Mouse (Mus musculus) neural tube, embryonic 11.5 days (tissue): ENCODE results near the gene Ugt1a10. TPM values are rescaled to one million over a fixed set of nuclear protein-coding genes. Genes with fewer than 3 reads are reported as not detected.

ENCODE experiments used
- ATAC-seq: fragments of 200-750 bp; cut with Nextera tagmentation; 2 replicates; pipeline ENCODE4 v1.8.0; 2017; ENCODE audit warnings: moderate number of reproducible peaks, mild to moderate bottlenecking, moderate TSS enrichment, moderate library complexity; ENCODE audit not compliant: insufficient read depth, low FRiP score, low TSS enrichment
- DNase-seq: peaks from one replicate; pipeline ENCODE4 v3.0.0-alpha.2; 2015; ENCODE audit warnings: low spot score
- H3K27ac ChIP-seq: fragments of 300-500 bp; sonication (generic); 2 replicates; pipeline ENCODE4 v1.5.1; 2014; ENCODE audit warnings: low read depth, mild to moderate bottlenecking, low read length
- H3K27me3 ChIP-seq: fragments of 300-500 bp; sonication (generic); 2 replicates; pipeline ENCODE4 v1.6.1; 2014; ENCODE audit warnings: mild to moderate bottlenecking, low read length, mixed read lengths; ENCODE audit not compliant: control insufficient read depth, insufficient read depth
- H3K36me3 ChIP-seq: fragments of 300-500 bp; sonication (generic); 2 replicates; pipeline ENCODE4 v1.6.1; 2014; ENCODE audit warnings: mild to moderate bottlenecking, low read length, moderate library complexity, mixed read lengths; ENCODE audit not compliant: control insufficient read depth, insufficient read depth
- H3K4me1 ChIP-seq: fragments of 300-500 bp; sonication (generic); 2 replicates; pipeline ENCODE4 v1.6.1; 2014; ENCODE audit warnings: low read length, mixed read lengths; ENCODE audit not compliant: control insufficient read depth, insufficient read depth
- H3K4me2 ChIP-seq: fragments of 300-500 bp; sonication (generic); 2 replicates; pipeline ENCODE4 v1.6.1; 2014; ENCODE audit warnings: low read depth, mild to moderate bottlenecking, moderate library complexity
- H3K4me3 ChIP-seq: fragments of 300-500 bp; sonication (generic); 2 replicates; pipeline ENCODE4 v1.5.1; 2014; ENCODE audit warnings: low read depth, low read length
- H3K9ac ChIP-seq: fragments of 300-500 bp; sonication (generic); 2 replicates; pipeline ENCODE4 v1.6.1; 2014; ENCODE audit warnings: mild to moderate bottlenecking, low read length
- H3K9me3 ChIP-seq: fragments of 300-500 bp; sonication (generic); 2 replicates; pipeline ENCODE4 v1.6.1; 2016; ENCODE audit warnings: low read length; ENCODE audit not compliant: control insufficient read depth
- whole genome bisulfite sequencing: fragments of 180-500 bp; shearing (Covaris S2); extraction: QIAGEN DNeasy Blood & Tissue Kit; methylation state at CpG from one replicate; pipeline ENCODE4 v1.1.7; 2014; 5-methylcytosine and 5-hydroxymethylcytosine counted together
- polyA plus RNA-seq: library from polyadenylated mRNA; unstranded; fragments of >200 nt; fragmentation: Nextera tagmentation; extraction: Ambion mirVana; gene quantifications from 2 replicates; pipeline ENCODE4 v1.2.1, GENCODE M21; 2014

The Ugt1a10 gene
- polyA plus RNA-seq, 1 experiment from 2014 or later, result not detected

- Histone ChIP-seq H3K27ac (no peak within 1 kb of the TSS), H3K36me3 (no peaks in the 10 kb centered on the region), H3K4me3 (no peak within 1 kb of the TSS), H3K9ac (no peak within 1 kb of the TSS), H3K27me3 (no peaks in the 10 kb centered on the region), H3K9me3 (peaks cover 52% of the 10 kb centered on the region), H3K4me2 (no peak within 1 kb of the TSS), H3K4me1 (no peaks in the 10 kb centered on the region)
- DNase-seq, result peak; percentile 15
- no peak for ATAC-seq
- WGBS, result 71% methylated on average over 8 of the region's 8 CpGs
Measured at GRCm38 (mm10) chr1:88211812-88212211, 156.6 kb downstream of the Ugt1a10 start, which contains the start of gene Ugt1a1. Gene Ugt1a1, plus strand, starts transcription at chr1:88211959.

DNA sequence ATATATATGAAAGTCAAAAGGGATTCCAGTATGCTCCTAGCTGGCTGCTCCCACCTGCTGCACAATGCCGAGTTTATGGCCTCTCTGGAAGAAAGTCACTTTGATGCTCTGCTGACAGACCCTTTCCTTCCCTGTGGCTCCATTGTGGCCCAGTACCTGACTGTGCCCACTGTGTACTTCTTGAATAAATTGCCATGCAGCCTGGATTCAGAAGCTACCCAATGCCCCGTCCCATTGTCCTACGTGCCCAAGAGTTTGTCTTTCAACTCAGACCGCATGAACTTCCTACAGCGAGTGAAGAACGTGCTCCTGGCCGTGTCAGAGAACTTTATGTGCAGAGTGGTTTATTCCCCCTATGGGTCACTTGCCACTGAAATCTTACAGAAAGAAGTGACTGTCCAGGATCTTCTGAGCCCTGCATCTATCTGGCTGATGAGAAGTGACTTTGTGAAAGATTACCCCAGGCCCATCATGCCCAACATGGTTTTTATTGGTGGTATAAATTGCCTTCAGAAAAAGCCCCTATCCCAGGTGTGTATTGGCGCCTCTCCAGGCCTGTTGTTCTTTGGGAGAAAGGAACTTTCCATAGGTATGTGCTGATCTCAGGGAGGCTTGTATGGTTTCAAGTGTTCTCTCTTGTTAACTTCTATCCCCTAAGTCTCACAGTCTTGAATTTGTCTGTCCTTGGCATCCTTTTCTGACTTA is 157.3 kb downstream of the Ugt1a10 start:
- DNase-seq (peak; percentile 14), ATAC-seq (0 out of 2 replicates have a peak, but pooled peaks have one; percentile 18)
- 62% methylated on average over 8 of the region's 8 CpGs for WGBS
- Histone ChIP-seq H3K9ac (no peak overlapping the region), H3K36me3 (no peaks in the 10 kb centered on the region), H3K4me2 (no peak overlapping the region), H3K27ac (no peak overlapping the region), H3K27me3 (no peaks in the 10 kb centered on the region), H3K9me3 (peaks cover 58% of the 10 kb centered on the region), H3K4me1 (no peaks in the 10 kb centered on the region), H3K4me3 (no peak overlapping the region)

DNA sequence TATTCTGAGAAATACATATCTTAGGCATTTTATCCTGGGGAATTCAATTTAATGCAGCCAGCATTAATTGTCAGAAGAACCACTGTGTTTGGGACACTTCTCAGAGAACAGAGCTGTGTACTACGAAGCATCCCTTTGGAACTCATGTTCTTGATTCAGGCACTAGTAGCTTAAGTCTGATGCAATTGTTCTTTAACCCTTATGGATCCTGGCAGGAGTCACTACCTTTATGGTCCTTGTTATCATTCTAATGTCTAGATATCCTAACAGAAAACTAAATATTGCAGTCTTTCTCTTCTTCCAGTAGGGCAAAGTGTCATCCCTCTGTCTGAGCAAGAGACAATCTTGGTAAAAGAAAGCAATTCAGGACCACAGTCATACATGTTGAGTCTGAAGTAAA is 157.9 kb downstream of the Ugt1a10 start:
- no peak overlapping the region for H3K27ac ChIP-seq
- no peaks in the 10 kb centered on the region for H3K4me1 ChIP-seq
- no peaks in the 10 kb centered on the region for H3K36me3 ChIP-seq
- H3K9me3 ChIP-seq, result peaks cover 61% of the 10 kb centered on the region
- DNase-seq, result no peak
- no peak for ATAC-seq
- no peaks in the 10 kb centered on the region for H3K27me3 ChIP-seq
- no peak overlapping the region for H3K9ac ChIP-seq
- H3K4me2 ChIP-seq, result no peak overlapping the region
- H3K4me3 ChIP-seq, result no peak overlapping the region
- 75% methylated on average over 1 of the region's 1 CpGs for WGBS

- no peaks in the 10 kb centered on the region for H3K27me3 ChIP-seq
- no peak overlapping the region for H3K27ac ChIP-seq
- no peaks in the 10 kb centered on the region for H3K36me3 ChIP-seq
- H3K9me3 ChIP-seq, result peaks cover 61% of the 10 kb centered on the region
- DNase-seq (peak; percentile 14), ATAC-seq (no peak)
- H3K9ac ChIP-seq, result no peak overlapping the region
- no peaks in the 10 kb centered on the region for H3K4me1 ChIP-seq
- H3K4me3 ChIP-seq, result no peak overlapping the region
- H3K4me2 ChIP-seq, result no peak overlapping the region
- WGBS, result 82% methylated on average over 2 of the region's 2 CpGs
Measured at GRCm38 (mm10) chr1:88213766-88214461, 158.7 kb downstream of the Ugt1a10 start.

- Histone ChIP-seq H3K27me3 (no peaks in the 10 kb centered on the region), H3K4me2 (no peak overlapping the region), H3K4me1 (no peaks in the 10 kb centered on the region), H3K4me3 (no peak overlapping the region), H3K9ac (no peak overlapping the region), H3K36me3 (no peaks in the 10 kb centered on the region), H3K9me3 (peaks cover 61% of the 10 kb centered on the region), H3K27ac (no peak overlapping the region)
- 81% methylated on average over 2 of the region's 2 CpGs for WGBS
- no peak for ATAC-seq
- no peak for DNase-seq
Measured at GRCm38 (mm10) chr1:88214462-88214952, 159.3 kb downstream of the Ugt1a10 start.

GRCm38 (mm10) chr1:88215466-88216380 is 160.5 kb downstream of the Ugt1a10 start:
- no peak overlapping the region for H3K4me3 ChIP-seq
- no peak overlapping the region for H3K27ac ChIP-seq
- no peaks in the 10 kb centered on the region for H3K36me3 ChIP-seq
- H3K4me2 ChIP-seq, result no peak overlapping the region
- no peak overlapping the region for H3K9ac ChIP-seq
- no peak for ATAC-seq
- peak; percentile 11 for DNase-seq
- no peaks in the 10 kb centered on the region for H3K27me3 ChIP-seq
- 72% methylated on average over 10 of the region's 10 CpGs for WGBS
- H3K9me3 ChIP-seq, result peaks cover 61% of the 10 kb centered on the region
- H3K4me1 ChIP-seq, result no peaks in the 10 kb centered on the region

GRCm38 (mm10) chr1:88216551-88216950 is 161.4 kb downstream of the Ugt1a10 start:
- no peak overlapping the region for H3K4me3 ChIP-seq
- H3K4me2 ChIP-seq, result no peak overlapping the region
- no peaks in the 10 kb centered on the region for H3K27me3 ChIP-seq
- no peak for ATAC-seq
- no peak overlapping the region for H3K27ac ChIP-seq
- H3K9ac ChIP-seq, result no peak overlapping the region
- H3K36me3 ChIP-seq, result no peaks in the 10 kb centered on the region
- peak; percentile 10 for DNase-seq
- peaks cover 57% of the 10 kb centered on the region for H3K9me3 ChIP-seq
- 64% methylated on average over 2 of the region's 2 CpGs for WGBS
- H3K4me1 ChIP-seq, result no peaks in the 10 kb centered on the region

DNA sequence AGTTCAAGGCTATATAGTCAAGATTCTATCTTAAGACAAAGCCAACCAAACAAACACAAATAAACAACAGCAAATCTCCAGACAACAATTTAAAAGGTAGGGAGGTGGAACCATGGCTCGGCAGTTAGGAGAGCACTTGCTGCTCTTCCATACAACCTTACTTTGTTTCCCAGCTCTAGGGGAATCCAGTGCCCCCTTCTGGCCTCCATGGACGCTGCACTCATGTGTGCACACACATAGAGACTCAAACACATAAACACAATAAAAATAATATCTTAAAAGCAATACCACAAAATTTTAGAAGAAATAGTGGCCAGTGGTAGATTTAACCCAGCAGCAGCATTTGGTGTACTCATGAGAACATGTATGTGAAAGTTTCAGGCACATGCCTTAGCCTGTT is 162.0 kb downstream of the Ugt1a10 start:
- Histone ChIP-seq H3K9me3 (peaks cover 53% of the 10 kb centered on the region), H3K27ac (no peak overlapping the region), H3K36me3 (no peaks in the 10 kb centered on the region), H3K27me3 (no peaks in the 10 kb centered on the region), H3K4me1 (no peaks in the 10 kb centered on the region), H3K9ac (no peak overlapping the region), H3K4me2 (no peak overlapping the region), H3K4me3 (no peak overlapping the region)
- DNase-seq (peak; percentile 10), ATAC-seq (no peak)
- 67% methylated on average over 2 of the region's 2 CpGs for WGBS
